Mouse (Mus musculus) G1E-ER4 (cell line): Measurements from ENCODE around the gene Mfng. TPM values are rescaled to one million over a fixed set of nuclear protein-coding genes. Genes with fewer than 3 reads are reported as not detected.

Source experiments
- GATA1 ChIP-seq: IDR thresholded peaks from one replicate; pipeline ENCODE4 v1.8.0; 2012; ENCODE audit warnings: low read length, inconsistent platforms
- polyA plus RNA-seq: library from polyadenylated mRNA; stranded (reverse); fragments of >175 nt; gene quantifications from 2 replicates; pipeline ENCODE4 v1.2.3, GENCODE M21; 2012

Mfng gene
- not detected in 2 replicates for polyA plus RNA-seq

- no peak for TF ChIP-seq GATA1
These were observed at the start of gene Mfng for GRCm38 (mm10) chr15:78773290-78773729. Mfng (minus strand) TSS chr15:78773475.

DNA sequence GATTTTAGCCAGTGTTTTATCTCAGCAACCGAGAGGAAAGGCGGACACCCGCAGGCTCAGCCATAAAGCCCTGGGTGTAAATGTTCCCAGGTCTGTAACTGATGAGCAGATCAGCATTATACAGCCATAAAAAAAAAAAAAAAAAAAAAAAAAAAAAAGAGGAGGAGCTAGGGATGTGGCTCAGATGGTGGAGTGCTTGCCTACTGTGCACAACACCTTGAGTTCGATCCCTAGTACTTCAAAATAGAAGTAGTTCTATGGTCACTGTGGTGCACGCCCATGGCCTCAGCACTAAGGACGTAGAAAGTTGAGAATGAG, 42.8 kb upstream of the Mfng start:
- TF ChIP-seq GATA1, result no peak

GRCm38 (mm10) chr15:78815314-78816073, 42.2 kb upstream of the Mfng start:
- no peak for TF ChIP-seq GATA1

GRCm38 (mm10) chr15:78813603-78814002, 40.3 kb upstream of the Mfng start:
- no peak for TF ChIP-seq GATA1

DNA sequence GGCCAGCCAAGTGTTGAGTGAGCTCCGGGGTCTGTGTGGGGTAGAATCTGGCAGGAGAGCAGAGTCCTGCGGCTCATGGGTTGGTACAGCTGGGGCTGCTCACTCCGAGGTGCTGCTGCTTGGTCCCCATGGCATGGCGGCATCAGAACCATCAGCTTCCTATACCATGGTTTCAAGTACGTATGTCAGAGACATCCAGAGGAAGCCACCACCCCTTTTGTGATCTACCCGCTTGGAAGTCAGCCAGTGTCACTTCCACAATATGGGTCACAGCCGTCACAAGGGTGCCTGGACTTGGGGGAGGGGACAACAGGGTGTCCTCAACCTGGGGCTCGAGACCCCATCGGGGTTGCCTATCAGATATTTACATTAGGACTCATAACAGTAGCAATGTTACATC, 36.9 kb upstream of the Mfng start:
- no peak for TF ChIP-seq GATA1

DNA sequence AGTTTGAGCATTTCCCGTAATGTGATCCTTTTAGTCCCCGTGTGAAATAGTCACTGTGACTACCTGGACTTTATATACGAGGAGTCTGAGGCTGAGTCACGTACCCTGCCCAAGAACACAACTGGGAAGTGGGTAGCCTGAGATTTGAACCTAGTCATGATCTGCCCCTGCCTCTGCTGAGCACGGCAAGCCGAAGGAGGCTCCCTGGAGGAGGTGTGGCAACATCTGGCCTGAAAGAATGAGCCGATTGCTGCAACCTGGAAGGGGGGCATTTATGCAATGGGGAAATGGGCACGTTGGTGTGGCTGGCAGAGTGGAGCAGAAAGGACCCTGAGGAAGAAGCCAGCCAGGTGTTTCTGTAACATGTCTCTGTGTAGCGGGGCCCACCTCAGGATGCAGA, 36.5 kb upstream of the Mfng start:
- TF ChIP-seq GATA1, result no peak

DNA sequence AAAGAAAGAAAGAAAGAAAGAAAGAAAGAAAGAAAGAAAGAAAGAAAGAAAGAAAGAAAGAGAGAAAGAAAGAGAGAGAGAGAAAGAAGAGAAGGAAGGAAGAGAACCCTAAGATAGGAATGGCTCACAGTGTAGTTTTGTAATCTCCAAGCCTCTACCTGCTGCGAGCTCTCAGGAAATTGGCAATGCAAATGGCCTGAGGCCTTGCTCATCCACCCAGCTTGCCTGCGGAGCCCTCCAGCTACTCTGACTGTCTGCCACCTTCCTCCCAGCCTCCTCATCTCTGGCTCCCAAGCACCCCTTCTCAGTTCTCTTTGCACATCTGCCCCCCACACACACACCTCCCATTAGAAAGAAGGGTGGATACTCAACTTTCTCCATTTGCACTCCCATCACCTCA, 35.7 kb upstream of the Mfng start:
- no peak for TF ChIP-seq GATA1

DNA sequence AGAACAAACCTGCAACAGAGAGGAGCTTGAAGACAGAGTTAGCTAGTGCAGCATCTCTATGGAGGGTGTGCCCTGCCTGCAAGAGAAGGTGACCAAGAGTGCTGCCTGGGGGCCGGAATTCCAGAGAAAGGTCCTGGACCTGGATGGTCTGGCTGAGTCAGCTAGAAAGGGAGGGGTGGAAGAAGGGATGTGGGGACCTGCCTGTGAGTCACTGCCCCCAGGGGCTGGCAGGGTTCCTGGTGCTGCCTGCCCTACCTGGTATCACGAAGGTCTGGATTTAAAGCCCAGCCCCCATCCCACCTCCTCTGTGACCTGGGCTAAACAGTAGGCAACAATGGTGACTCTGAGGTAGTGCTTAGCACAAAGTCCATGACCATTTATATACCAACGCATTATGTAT, 33.9 kb upstream of the Mfng start:
- no peak for TF ChIP-seq GATA1

GRCm38 (mm10) chr15:78806614-78807013, 33.3 kb upstream of the Mfng start:
- TF ChIP-seq GATA1, result no peak

DNA sequence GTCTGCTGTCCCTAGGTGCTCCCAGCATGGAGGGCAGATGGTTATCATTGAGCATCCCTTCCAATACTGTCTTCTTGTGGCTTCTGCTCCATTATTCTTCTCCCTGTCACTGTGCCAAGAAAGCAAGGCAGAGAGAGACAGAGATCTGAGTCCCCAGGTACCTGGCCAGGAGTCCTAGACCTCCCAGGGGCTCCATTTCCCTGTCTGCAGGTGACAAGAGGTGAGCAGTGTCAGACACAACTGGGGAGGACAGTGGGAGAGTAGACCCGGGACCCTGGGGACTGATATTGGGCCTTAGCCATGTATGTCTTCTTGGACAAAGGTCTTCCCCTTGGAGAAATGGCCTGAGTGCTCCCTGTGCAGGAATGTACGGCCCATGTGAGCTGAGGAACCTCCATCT, 32.1 kb upstream of the Mfng start:
- no peak for TF ChIP-seq GATA1

DNA sequence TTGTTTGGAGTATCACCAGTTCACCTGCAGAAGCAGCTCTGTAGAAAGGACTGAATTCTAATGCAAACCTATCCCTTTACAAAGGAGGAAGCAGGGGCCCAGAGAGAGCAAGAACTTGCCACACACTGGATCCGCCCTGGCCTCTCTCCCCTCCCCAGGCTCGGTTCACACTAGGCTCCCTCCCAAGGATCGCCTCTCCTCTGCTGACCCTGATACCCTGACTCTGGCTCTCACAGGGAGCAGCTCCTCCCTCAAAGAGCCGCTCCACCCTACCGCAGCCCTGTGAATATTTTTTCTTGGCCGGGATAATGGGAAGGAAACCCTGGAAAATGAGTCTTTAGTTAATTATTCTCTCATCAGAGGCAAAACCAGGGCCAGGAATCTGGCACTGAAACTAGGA, 31.1 kb upstream of the Mfng start:
- no peak for TF ChIP-seq GATA1

- TF ChIP-seq GATA1, result no peak
These were observed 30.2 kb upstream of the Mfng start for GRCm38 (mm10) chr15:78803499-78803900.

GRCm38 (mm10) chr15:78802776-78803391, 29.6 kb upstream of the Mfng start, which contains the start of gene Card10:
Card10 (minus strand) TSS chr15:78803042.
- TF ChIP-seq GATA1, result no peak

GRCm38 (mm10) chr15:78801971-78802741, 28.9 kb upstream of the Mfng start:
- TF ChIP-seq GATA1, result no peak

GRCm38 (mm10) chr15:78801571-78801970, 28.3 kb upstream of the Mfng start:
- TF ChIP-seq GATA1, result no peak

- TF ChIP-seq GATA1, result no peak
These were observed 25.8 kb upstream of the Mfng start for GRCm38 (mm10) chr15:78799029-78799428.

DNA sequence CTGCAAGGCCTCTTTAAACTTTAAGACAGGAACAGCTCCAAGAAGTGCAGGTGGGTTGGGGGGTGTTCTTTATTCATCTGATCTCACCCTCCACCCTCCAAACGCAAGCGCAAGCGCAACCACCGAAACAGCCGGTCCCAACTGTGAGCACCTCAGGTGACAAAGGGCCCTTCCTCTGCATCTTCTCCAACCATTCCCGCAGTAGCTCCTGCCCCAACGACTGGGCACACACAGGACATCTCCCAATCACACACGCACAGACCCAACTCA, 23.7 kb upstream of the Mfng start:
- TF ChIP-seq GATA1, result no peak
